Mouse (Mus musculus): Measurements from ENCODE around the gene Rasl10b. TPM values are rescaled to one million over a fixed set of nuclear protein-coding genes. Genes with fewer than 3 reads are reported as not detected.

The Rasl10b gene
- polyA plus RNA-seq, 1 experiment from 2014 or later, result 5.7 TPM

GRCm38 (mm10) chr11:83418566-83418965, 9.6 kb downstream of the Rasl10b start:
- Histone ChIP-seq H3K9ac (ENCODE audit: low read length) (no peak overlapping the region), H3K4me3 (ENCODE audit: low read length) (no peak overlapping the region), H3K27me3 (ENCODE audit: control insufficient read depth, insufficient read depth, low read length) (peaks cover 31% of the 10 kb centered on the region), H3K27ac (ENCODE audit: low read length) (no peak overlapping the region), H3K4me2 (ENCODE audit: low read depth, low read length) (peak overlapping the region; percentile 5; the same call in 1 of the 2 replicates), H3K4me1 (ENCODE audit: control insufficient read depth, insufficient read depth, low read length) (peaks cover 3% of the 10 kb centered on the region; the same call in 1 of the 2 replicates), H3K36me3 (ENCODE audit: control insufficient read depth, insufficient read depth) (no peaks in the 10 kb centered on the region), H3K9me3 (replicated peaks; ENCODE audit: control insufficient read depth, low read length) (no peaks in the 10 kb centered on the region)
- 8% methylated on average over 38 of the region's 38 CpGs for WGBS
- ATAC-seq (replicated peaks; ENCODE audit: extremely low read depth, insufficient read depth, low FRiP score), result peak; percentile 58

- Histone ChIP-seq H3K4me1 (ENCODE audit: control insufficient read depth, insufficient read depth, low read length) (peaks cover 3% of the 10 kb centered on the region; the same call in 1 of the 2 replicates), H3K9me3 (replicated peaks; ENCODE audit: control insufficient read depth, low read length) (no peaks in the 10 kb centered on the region), H3K4me3 (ENCODE audit: low read length) (no peak overlapping the region), H3K36me3 (ENCODE audit: control insufficient read depth, insufficient read depth) (no peaks in the 10 kb centered on the region), H3K27me3 (ENCODE audit: control insufficient read depth, insufficient read depth, low read length) (peaks cover 36% of the 10 kb centered on the region), H3K27ac (ENCODE audit: low read length) (no peak overlapping the region), H3K9ac (ENCODE audit: low read length) (no peak overlapping the region), H3K4me2 (ENCODE audit: low read depth, low read length) (no peak overlapping the region)
- ATAC-seq (replicated peaks; ENCODE audit: extremely low read depth, insufficient read depth, low FRiP score), result no peak
- 51% methylated on average over 4 of the region's 4 CpGs for WGBS
Observed at GRCm38 (mm10) chr11:83420338-83420737, 11.4 kb downstream of the Rasl10b start.

- Histone ChIP-seq H3K9ac (ENCODE audit: low read length) (no peak overlapping the region), H3K9me3 (replicated peaks; ENCODE audit: control insufficient read depth, low read length) (no peaks in the 10 kb centered on the region), H3K4me1 (ENCODE audit: control insufficient read depth, insufficient read depth, low read length) (peaks cover 3% of the 10 kb centered on the region; the same call in 1 of the 2 replicates), H3K27ac (ENCODE audit: low read length) (no peak overlapping the region), H3K27me3 (ENCODE audit: control insufficient read depth, insufficient read depth, low read length) (peaks cover 36% of the 10 kb centered on the region), H3K4me3 (ENCODE audit: low read length) (no peak overlapping the region), H3K36me3 (ENCODE audit: control insufficient read depth, insufficient read depth) (no peaks in the 10 kb centered on the region), H3K4me2 (ENCODE audit: low read depth, low read length) (no peak overlapping the region)
- 3% methylated on average over 9 of the region's 9 CpGs for WGBS
- no peak for ATAC-seq (replicated peaks; ENCODE audit: extremely low read depth, insufficient read depth, low FRiP score)
Observed at GRCm38 (mm10) chr11:83421305-83421704, 12.4 kb downstream of the Rasl10b start.

- no peaks in the 10 kb centered on the region for H3K36me3 ChIP-seq (ENCODE audit: control insufficient read depth, insufficient read depth)
- no peak for ATAC-seq (replicated peaks; ENCODE audit: extremely low read depth, insufficient read depth, low FRiP score)
- H3K27me3 ChIP-seq (ENCODE audit: control insufficient read depth, insufficient read depth, low read length), result peaks cover 31% of the 10 kb centered on the region
- H3K9me3 ChIP-seq (replicated peaks; ENCODE audit: control insufficient read depth, low read length), result no peaks in the 10 kb centered on the region
- 7% methylated on average over 8 of the region's 8 CpGs for WGBS
- no peak overlapping the region for H3K9ac ChIP-seq (ENCODE audit: low read length)
- no peak overlapping the region for H3K4me2 ChIP-seq (ENCODE audit: low read depth, low read length)
- H3K4me3 ChIP-seq (ENCODE audit: low read length), result no peak overlapping the region
- H3K27ac ChIP-seq (ENCODE audit: low read length), result no peak overlapping the region
- no peaks in the 10 kb centered on the region for H3K4me1 ChIP-seq (ENCODE audit: control insufficient read depth, insufficient read depth, low read length)
Observed at GRCm38 (mm10) chr11:83424681-83425080, 15.7 kb downstream of the Rasl10b start.

- Histone ChIP-seq H3K27me3 (ENCODE audit: control insufficient read depth, insufficient read depth, low read length) (peaks cover 14% of the 10 kb centered on the region; the same call in 1 of the 2 replicates), H3K27ac (ENCODE audit: low read length) (no peak overlapping the region), H3K4me3 (ENCODE audit: low read length) (peak overlapping the region; percentile 1), H3K9me3 (replicated peaks; ENCODE audit: control insufficient read depth, low read length) (no peaks in the 10 kb centered on the region), H3K4me1 (ENCODE audit: control insufficient read depth, insufficient read depth, low read length) (peaks cover 11% of the 10 kb centered on the region), H3K4me2 (ENCODE audit: low read depth, low read length) (peak overlapping the region; percentile 23), H3K36me3 (ENCODE audit: control insufficient read depth, insufficient read depth) (no peaks in the 10 kb centered on the region), H3K9ac (ENCODE audit: low read length) (no peak overlapping the region)
- 0 out of 2 replicates have a peak, but pooled peaks have one; percentile 5 for ATAC-seq (replicated peaks; ENCODE audit: extremely low read depth, insufficient read depth, low FRiP score)
- WGBS, result 23% methylated on average over 17 of the region's 17 CpGs
Observed at GRCm38 (mm10) chr11:83426964-83427363, 18.0 kb downstream of the Rasl10b start.

- Histone ChIP-seq H3K9me3 (replicated peaks; ENCODE audit: control insufficient read depth, low read length) (no peaks in the 10 kb centered on the region), H3K27me3 (ENCODE audit: control insufficient read depth, insufficient read depth, low read length) (peaks cover 7% of the 10 kb centered on the region; the same call in 1 of the 2 replicates), H3K36me3 (ENCODE audit: control insufficient read depth, insufficient read depth) (no peaks in the 10 kb centered on the region), H3K9ac (ENCODE audit: low read length) (no peak within 1 kb of the TSS), H3K4me2 (ENCODE audit: low read depth, low read length) (peak within 1 kb of the TSS; percentile 6; the same call in 1 of the 2 replicates), H3K4me1 (ENCODE audit: control insufficient read depth, insufficient read depth, low read length) (peaks cover 17% of the 10 kb centered on the region), H3K27ac (ENCODE audit: low read length) (no peak within 1 kb of the TSS), H3K4me3 (ENCODE audit: low read length) (no peak within 1 kb of the TSS)
- 51% methylated on average over 5 of the region's 5 CpGs for WGBS
- no peak for ATAC-seq (replicated peaks; ENCODE audit: extremely low read depth, insufficient read depth, low FRiP score)
Observed at GRCm38 (mm10) chr11:83429355-83429754, 20.4 kb downstream of the Rasl10b start, which contains the start of gene Gas2l2. TSS of gene Gas2l2 (minus strand) at chr11:83429455.

GRCm38 (mm10) chr11:83432533-83432932, 23.6 kb downstream of the Rasl10b start:
- Histone ChIP-seq H3K9me3 (replicated peaks; ENCODE audit: control insufficient read depth, low read length) (no peaks in the 10 kb centered on the region), H3K27ac (ENCODE audit: low read length) (no peak overlapping the region), H3K9ac (ENCODE audit: low read length) (no peak overlapping the region), H3K27me3 (ENCODE audit: control insufficient read depth, insufficient read depth, low read length) (peaks cover 3% of the 10 kb centered on the region), H3K36me3 (ENCODE audit: control insufficient read depth, insufficient read depth) (no peaks in the 10 kb centered on the region), H3K4me2 (ENCODE audit: low read depth, low read length) (no peak overlapping the region), H3K4me1 (ENCODE audit: control insufficient read depth, insufficient read depth, low read length) (peaks cover 17% of the 10 kb centered on the region), H3K4me3 (ENCODE audit: low read length) (no peak overlapping the region)
- WGBS, result 53% methylated on average over 2 of the region's 2 CpGs
- ATAC-seq (replicated peaks; ENCODE audit: extremely low read depth, insufficient read depth, low FRiP score), result no peak; the same call in 1 of the 2 replicates

- no peaks in the 10 kb centered on the region for H3K36me3 ChIP-seq (ENCODE audit: control insufficient read depth, insufficient read depth)
- 91% methylated on average over 1 of the region's 1 CpGs for WGBS
- H3K4me1 ChIP-seq (ENCODE audit: control insufficient read depth, insufficient read depth, low read length), result peaks cover 17% of the 10 kb centered on the region
- no peak within 1 kb of the TSS for H3K4me3 ChIP-seq (ENCODE audit: low read length)
- H3K9ac ChIP-seq (ENCODE audit: low read length), result no peak within 1 kb of the TSS
- H3K4me2 ChIP-seq (ENCODE audit: low read depth, low read length), result no peak within 1 kb of the TSS
- no peak for ATAC-seq (replicated peaks; ENCODE audit: extremely low read depth, insufficient read depth, low FRiP score)
- H3K27me3 ChIP-seq (ENCODE audit: control insufficient read depth, insufficient read depth, low read length), result peaks cover 9% of the 10 kb centered on the region
- no peak within 1 kb of the TSS for H3K27ac ChIP-seq (ENCODE audit: low read length)
- H3K9me3 ChIP-seq (replicated peaks; ENCODE audit: control insufficient read depth, low read length), result no peaks in the 10 kb centered on the region
Observed at GRCm38 (mm10) chr11:83437377-83437776, 28.4 kb downstream of the Rasl10b start, which contains the start of gene 1700020L24Rik. TSS of gene 1700020L24Rik (plus strand) at chr11:83437677.

- H3K27me3 ChIP-seq (ENCODE audit: control insufficient read depth, insufficient read depth, low read length), result peaks cover 26% of the 10 kb centered on the region
- 30% methylated on average over 11 of the region's 11 CpGs for WGBS
- H3K36me3 ChIP-seq (ENCODE audit: control insufficient read depth, insufficient read depth), result no peaks in the 10 kb centered on the region
- H3K4me3 ChIP-seq (ENCODE audit: low read length), result peak overlapping the region; percentile 76
- no peaks in the 10 kb centered on the region for H3K9me3 ChIP-seq (replicated peaks; ENCODE audit: control insufficient read depth, low read length)
- H3K9ac ChIP-seq (ENCODE audit: low read length), result peak overlapping the region; percentile 74; the same call in 1 of the 2 replicates
- peaks cover 28% of the 10 kb centered on the region for H3K4me1 ChIP-seq (ENCODE audit: control insufficient read depth, insufficient read depth, low read length)
- H3K4me2 ChIP-seq (ENCODE audit: low read depth, low read length), result peak overlapping the region; percentile 93
- H3K27ac ChIP-seq (ENCODE audit: low read length), result no peak overlapping the region
- ATAC-seq (replicated peaks; ENCODE audit: extremely low read depth, insufficient read depth, low FRiP score), result no peak
Observed at GRCm38 (mm10) chr11:83439426-83440060, 30.6 kb downstream of the Rasl10b start.
